Mouse (Mus musculus) mature B cell (primary cell): ENCODE measurements around the gene Tfpt.

ENCODE experiments used
- in situ Hi-C: fragments of 300-500 bp; cut with MboI; formaldehyde crosslinking; loops from 2 replicates; pipeline ENCODE4 v1.14.3; 2019

The Tfpt gene

DNA sequence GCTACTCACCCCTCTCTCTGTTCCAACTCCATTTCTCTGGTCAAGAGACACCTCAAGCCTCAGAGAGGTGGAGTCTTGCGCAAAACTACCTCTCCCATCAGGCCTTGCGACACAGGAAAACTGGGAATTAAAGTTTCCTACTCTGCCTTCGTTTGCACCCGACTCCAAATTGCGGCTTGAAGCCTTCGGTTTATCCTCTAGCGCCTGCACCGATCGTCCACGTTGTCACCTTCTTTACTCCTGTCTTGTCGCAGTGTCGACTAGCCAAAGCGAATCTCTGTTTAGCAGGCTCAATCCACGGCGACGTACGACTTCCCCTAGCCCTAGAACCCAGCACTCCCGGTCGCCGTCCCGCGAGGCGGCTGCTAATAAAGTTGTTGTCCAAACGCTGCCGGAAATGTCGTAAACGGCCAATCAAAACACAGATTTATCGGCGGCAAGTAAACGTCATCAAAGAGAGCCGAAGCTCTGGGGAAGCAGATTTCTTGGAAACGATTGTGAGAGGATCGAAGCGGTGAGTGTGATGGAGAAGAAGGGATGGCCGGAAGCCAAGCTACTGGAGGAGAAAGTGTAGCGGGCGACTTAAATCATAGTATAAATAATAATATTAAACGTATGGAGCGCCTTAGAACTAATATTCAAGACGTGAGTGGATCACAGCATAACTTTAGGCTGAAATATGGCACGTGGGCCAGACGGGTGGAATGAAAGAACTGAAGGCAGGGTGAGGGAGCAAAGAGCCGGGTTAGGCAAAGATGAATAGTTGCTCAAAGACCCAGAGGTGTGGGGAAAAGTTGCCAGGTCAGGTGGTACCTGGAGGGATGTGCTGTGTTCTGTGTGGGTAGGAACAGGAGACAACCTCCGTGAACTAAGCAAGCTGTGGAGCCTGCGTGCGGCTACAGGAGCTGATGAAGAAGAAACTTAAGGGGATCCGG, at the start of gene Tfpt, which contains the start of gene Prpf31:
Gene Tfpt, minus strand, starts transcription at position 387 of the 935 bp plus-strand sequence.
Gene Prpf31, plus strand, starts transcription at position 443 of the 935 bp plus-strand sequence.
- in situ Hi-C loops, result no loop called here

DNA sequence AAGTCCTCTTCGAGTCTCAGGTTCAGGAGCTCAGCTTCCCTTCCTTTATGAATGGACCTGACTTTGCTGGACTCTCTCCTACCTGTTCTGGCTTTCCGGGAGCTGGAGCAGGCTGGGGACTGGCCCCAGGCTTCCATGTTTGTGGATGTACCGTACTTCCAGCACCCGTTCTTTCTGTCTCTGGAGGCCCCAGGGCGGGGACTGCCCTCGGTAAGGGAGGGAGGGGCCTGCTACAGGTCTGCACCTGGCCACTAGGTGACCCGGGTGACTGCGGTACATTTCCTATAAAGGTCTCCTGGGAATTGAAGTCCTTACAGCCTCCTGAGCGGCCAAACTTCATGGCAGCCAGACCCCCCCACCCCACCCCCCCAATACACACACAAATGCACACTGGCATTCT, 47.6 kb upstream of the Tfpt start, which contains the start of gene Tmc4:
Gene Tmc4, minus strand, starts transcription at position 212 of the 400 bp plus-strand sequence.
- in situ Hi-C loops, result loop anchor here (10.0 kb wide), 1 partner anchor 63 kb away; the partner anchor contains the start of genes Ndufa3 and Oscar

- in situ Hi-C loops, result loop anchor here (10.0 kb wide), 1 partner anchor 62 kb away; the partner anchor contains the start of genes Ndufa3 and Oscar
Observed at GRCm38 (mm10) chr7:3676371-3676770, 46.6 kb upstream of the Tfpt start.

DNA sequence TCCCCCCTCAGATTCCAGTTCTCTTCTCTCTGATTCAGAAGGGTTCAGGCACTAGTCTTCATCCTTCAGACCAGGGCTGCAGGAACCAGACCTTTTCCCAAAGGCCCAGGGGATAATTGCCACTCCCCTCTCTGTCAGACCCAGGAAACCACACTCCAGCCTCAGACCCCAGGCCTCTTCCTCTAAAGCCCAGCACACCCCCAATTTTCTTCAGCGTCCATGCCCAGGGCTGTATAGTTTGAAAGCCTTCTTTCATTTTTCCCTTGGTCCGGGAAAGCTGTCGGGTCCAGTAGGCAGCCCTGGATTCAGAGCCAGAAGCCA, 45.5 kb upstream of the Tfpt start:
- in situ Hi-C loops, result loop anchor here (10.0 kb wide), 1 partner anchor 60 kb away; the partner anchor contains the start of genes Ndufa3 and Oscar

GRCm38 (mm10) chr7:3674507-3675227, 44.9 kb upstream of the Tfpt start:
- in situ Hi-C loops, result loop anchor here (10.0 kb wide), 1 partner anchor 60 kb away; the partner anchor contains the start of genes Ndufa3 and Oscar

GRCm38 (mm10) chr7:3666921-3667391, 37.2 kb upstream of the Tfpt start:
- in situ Hi-C loops, result no loop called here

DNA sequence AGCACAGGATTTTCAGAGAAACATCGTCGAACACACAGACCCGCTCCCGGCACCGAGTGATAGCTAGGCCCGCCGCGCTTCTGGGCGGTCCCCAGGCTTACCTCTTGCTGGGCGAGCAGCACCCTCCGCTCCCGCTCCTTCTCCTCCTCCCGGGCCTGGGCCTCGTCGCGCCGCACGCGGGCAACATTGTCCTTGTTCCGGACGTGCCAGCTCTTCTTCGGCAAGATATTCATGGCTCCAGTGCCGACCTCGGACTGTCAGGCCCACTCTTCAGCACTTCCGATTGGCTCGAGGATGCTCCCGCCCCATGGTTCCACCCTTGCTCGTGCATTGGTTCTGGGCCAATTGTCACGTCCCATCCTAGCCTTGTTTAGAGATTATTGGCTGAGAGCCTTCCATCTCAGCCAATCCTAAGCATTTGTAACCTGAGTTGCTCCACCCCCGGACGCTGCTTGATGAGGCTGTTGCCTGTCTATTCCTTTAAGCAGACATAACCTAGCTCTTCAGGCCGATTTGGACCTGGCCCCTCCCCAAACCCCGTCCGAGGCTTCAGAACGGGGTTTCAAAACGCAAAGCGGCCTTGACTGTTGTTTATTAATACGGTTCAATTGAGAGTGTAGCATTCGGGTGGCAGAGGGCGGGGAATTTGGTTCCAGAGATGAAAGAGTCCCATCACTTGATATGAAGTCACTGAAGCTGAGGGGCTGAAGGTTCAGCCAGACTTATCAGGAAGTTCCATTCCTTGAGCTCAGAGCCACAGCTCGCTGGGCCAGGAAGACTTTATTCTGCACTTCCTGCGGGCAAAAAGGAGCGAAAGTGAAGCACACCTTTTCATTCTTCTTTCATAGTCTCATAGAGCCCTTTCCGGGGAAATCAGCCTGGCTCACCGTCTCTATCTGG, 35.7 kb upstream of the Tfpt start, which contains the start of gene Leng1:
Gene Leng1, minus strand, starts transcription at position 626 of the 900 bp plus-strand sequence.
- in situ Hi-C loops, result no loop called here

GRCm38 (mm10) chr7:3664524-3665214, 34.9 kb upstream of the Tfpt start:
- in situ Hi-C loops, result no loop called here

DNA sequence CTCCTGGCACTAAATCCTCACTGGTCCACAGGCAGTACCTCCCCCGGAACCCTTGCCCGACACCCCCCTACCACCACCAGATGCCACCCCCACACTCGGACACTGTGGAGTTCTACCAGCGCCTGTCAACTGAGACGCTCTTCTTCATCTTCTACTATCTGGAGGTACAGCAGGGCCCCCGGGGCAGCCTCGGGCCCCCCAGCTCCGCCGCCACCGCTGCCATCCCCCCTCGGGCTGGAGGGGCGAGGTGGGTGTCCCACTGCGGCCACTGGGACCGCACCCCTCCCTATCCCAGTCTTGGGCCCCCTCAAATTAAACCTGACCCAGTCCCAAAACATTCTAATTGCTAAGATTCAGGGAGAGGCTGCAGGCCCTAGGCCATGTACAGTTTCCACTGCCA, 28.8 kb upstream of the Tfpt start:
- in situ Hi-C loops, result no loop called here

DNA sequence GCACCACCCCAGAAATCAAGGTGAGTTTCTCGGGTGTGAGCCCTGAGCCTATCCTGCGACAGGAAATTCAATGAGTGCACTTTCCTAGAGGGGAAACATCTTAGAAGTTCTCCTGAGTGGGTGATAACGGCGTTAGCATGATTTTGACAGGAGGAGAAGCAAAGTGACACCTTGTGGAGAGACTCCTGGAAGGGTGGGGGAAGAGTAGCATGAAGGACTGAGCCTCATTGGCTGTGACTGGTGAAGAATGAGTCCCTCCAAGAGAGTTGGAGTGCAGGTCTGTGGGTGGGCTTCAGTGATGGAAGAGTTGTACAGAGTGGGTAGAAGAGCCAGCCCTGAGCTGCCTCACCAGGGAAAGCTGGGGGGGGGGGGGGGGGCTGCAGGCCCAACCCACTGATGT, 27.2 kb upstream of the Tfpt start:
- in situ Hi-C loops, result no loop called here

GRCm38 (mm10) chr7:3646641-3647040, 16.9 kb upstream of the Tfpt start:
- in situ Hi-C loops, result no loop called here

DNA sequence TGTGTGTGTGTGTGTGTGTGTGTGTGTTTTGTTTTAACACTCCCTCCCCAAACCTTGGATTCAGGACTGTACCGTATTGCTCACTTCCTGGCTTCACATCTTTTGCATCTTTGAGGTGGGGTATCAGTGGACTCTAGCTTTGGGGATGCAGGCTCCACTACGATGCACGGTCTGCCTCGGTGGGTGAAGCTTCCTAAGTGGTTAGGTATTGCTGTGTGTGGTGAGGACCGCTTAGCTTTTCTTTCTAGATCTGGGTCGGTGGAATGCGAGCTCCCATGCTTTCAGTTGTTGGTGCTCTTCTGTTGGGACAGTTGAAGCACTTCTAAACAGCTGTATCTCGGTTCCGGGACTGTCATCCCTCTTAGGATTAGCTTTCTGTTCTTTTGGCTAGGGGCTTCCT, 16.5 kb upstream of the Tfpt start:
- in situ Hi-C loops, result no loop called here

GRCm38 (mm10) chr7:3645488-3646025, 15.8 kb upstream of the Tfpt start:
- in situ Hi-C loops, result no loop called here

- in situ Hi-C loops, result no loop called here
Observed at GRCm38 (mm10) chr7:3644672-3645487, 15.2 kb upstream of the Tfpt start, which contains the start of gene Cnot3. Gene Cnot3 (plus strand): TSS chr7:3645268.

- in situ Hi-C loops, result no loop called here
Observed at GRCm38 (mm10) chr7:3644348-3644671, 14.6 kb upstream of the Tfpt start.

DNA sequence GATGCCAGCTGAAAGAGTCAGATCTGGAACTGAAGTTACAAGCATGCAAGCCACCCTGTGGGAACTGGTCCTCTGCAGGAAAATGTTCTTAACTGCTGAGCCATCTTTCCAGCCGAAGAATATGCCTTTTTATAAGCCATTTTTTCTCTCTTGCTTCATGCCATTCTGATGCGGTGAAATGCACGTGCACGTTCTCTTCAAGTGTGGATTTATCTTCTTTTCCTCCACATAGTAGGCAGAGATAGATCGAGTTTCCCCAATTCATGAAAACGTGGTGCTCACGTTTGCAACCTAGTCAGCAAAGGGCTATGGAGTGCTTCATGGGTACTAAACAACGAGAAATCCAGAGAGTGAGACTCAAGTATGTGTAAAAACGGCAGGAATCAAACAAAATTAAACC, 14.1 kb upstream of the Tfpt start:
- in situ Hi-C loops, result no loop called here

DNA sequence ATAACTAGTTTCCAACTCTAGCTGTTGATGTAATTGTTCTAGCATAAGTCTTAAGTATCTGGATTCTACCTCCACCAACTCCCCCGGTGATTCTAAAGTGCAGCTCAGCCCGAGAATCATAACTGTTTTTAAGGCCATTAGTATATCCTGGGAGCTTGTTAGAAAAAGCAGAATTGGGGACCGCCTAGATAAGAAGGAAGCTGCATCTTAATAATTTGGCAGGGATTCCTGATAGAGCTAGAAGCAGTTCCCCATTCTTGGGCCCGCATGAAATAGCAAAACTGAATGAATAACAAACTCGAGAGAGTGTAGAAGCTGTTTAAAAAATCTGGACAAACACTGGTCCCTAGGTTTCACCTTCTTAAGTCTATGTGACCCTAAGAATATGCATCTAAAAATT, 13.7 kb upstream of the Tfpt start:
- in situ Hi-C loops, result no loop called here

DNA sequence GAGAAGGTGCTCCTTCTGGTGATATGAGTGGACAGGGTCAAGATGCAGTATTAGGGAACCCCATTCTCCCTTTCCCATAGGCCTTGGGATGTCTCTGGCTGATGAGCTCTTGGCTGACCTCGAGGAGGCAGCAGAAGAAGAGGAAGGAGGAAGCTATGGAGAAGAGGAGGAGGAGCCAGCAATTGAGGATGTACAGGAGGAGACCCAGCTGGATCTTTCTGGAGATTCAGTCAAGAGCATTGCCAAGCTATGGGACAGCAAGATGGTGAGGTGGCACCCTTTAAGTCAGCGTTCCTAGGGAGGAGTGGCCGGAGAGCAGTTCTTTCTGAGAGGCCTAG, 718 bp upstream of the Tfpt start:
- in situ Hi-C loops, result no loop called here

DNA sequence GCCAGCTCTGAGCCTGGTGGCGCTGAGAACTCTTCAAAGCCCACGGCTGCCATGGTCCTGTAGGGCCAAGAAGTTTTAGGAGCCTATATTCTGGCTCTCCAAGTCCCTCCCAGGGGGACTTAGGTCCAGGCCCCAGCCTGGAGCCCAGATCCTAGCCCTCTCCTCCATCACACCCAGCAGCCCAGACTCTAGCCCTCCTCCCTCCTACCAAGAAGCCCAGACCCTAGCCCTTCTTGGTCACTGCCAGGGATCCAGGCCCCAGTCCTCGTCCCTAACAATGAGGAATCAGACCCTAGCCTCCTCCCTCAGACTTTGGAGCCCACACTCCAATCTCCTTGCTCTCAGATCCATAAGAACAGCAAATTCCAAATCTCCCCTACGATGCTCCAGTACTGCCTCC, 699 bp downstream of the Tfpt start:
- in situ Hi-C loops, result no loop called here
